Mouse (Mus musculus): ENCODE results near the gene Snx20. TPM values are rescaled to one million over a fixed set of nuclear protein-coding genes. Genes with fewer than 3 reads are reported as not detected.

Gene Snx20
- total RNA-seq, 2 experiments from 2014 or later, result 2.5 to 2.7 TPM

DNA sequence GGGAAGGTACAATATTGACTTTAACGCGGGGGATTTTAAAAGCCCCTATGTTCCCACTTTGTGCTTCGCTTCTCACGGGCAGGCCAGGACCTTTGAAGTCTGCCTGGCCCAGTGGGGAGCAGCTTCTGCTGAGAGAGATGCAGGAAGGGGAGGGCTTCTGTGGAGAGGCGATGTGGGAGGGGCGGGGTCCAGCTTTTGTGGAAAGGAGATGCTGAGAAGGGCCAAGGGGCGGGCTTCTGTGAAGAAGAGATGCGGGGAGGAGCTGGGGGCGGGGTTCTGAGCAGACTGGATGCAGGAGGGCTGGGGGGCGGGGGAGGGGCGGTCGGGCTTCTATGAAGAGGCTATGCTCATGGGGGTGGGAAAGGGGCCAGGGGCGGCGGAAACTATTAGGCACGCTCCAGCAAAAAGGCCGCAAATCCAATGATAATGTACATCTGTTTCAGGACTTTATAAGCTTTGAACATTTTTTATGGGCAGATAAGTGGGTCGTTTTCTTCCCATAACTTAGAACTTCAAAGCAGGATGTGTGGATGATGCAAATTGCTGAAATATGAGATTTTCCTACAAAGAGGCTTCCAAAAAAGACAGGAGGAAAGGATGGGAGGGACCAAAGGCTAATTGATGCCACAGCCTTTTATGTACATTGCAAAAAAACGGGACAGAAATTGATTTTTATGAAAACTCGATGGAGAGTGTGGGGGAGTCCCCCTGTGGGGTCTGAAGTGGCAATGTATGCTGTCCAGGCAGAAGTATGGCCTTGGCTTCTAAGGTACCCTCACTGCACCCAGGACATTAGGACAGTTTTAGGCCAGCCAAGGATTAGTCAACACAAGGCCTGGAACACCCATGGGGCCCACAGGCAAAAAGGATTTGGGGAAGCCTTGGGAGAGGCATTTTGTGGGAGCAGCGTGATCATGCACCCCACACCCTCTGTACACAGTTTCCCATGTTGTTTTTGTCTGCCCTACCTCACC, 31.6 kb downstream of the Snx20 start:
- peak; percentile 66 for DNase-seq

- no peak for DNase-seq
These were observed 32.4 kb downstream of the Snx20 start for GRCm38 (mm10) chr8:88603446-88603989.

GRCm38 (mm10) chr8:88599491-88599890, 36.4 kb downstream of the Snx20 start:
- no peak for DNase-seq

GRCm38 (mm10) chr8:88598578-88598977, 37.4 kb downstream of the Snx20 start:
- no peak for DNase-seq

DNA sequence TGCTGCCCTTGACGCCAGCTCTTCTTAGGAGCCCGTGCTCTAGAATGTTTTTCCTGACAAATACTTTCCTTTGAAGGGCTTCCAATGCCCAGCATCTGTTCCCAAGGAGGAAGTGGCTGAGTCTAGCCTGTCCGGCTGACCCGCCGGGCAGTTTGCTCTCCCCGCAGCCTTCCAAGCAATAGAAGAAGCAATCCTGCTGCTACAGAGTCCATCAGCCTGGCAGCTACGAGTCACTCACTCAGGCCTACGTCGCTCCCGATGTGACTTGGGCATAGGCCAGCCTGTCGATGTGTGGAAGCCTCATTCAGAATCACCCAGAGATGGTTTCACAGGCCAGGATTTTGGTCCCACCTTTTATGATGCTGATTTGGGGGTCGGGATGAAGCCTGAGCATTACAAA, 39.9 kb downstream of the Snx20 start:
- no peak for DNase-seq

DNA sequence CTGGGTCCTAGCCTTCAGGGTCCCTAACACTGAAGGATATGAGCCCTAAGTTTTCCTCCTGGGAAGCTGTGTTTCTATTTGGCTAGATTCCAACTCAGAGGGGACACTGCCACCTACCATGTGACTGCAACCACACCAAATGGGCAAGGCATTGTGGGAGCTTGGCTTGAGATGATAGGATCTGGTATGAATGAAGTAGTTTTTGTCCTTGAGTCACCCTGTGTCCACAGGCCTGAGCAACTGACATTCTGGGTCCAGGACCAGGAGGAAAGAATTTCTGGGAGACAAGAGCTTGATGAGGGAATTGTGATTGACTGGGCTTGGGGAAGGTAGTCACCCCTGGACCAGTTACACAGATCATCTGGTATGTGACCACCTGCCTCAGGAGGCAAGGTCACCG, 42.0 kb downstream of the Snx20 start:
- DNase-seq, result peak; percentile 37

- DNase-seq, result peak; percentile 52
These were observed 45.7 kb downstream of the Snx20 start for GRCm38 (mm10) chr8:88590226-88590625.

DNA sequence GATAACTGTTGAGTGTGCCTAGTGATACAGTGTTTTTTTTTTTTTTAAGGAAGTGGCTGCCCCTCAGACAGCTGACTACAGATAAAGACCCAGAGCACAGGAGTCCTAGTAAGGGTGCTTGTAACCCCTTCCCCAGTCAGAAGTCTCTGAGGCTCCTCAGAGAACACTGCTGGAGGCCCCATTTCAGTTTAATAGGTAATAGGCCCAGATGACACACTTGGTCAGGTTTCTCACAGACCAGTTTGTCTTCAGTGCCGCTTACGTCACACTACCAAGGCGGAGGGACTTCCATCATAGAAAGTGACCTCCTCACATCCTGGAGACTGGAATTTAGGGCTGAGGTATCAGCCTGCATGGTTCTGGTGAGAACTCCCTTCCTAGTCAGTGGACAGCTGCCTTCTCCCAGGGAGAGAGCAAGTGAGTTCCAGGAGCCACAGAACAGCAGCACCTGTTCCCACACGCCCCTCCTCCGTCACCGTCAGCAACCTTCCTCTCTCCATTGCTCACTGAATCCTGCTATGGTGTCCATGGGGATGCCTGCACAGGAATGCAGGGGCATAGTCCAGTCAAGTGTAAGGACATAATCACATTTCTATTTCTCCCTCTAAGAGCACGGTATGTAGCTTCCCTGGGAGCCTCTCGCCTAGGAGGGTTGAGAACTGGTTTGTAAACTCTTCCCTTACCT, 47.6 kb downstream of the Snx20 start:
- DNase-seq, result no peak

- no peak for DNase-seq
These were observed 52.1 kb downstream of the Snx20 start for GRCm38 (mm10) chr8:88583863-88584262.

- DNase-seq, result no peak
These were observed 55.1 kb downstream of the Snx20 start for GRCm38 (mm10) chr8:88580785-88581184.

DNA sequence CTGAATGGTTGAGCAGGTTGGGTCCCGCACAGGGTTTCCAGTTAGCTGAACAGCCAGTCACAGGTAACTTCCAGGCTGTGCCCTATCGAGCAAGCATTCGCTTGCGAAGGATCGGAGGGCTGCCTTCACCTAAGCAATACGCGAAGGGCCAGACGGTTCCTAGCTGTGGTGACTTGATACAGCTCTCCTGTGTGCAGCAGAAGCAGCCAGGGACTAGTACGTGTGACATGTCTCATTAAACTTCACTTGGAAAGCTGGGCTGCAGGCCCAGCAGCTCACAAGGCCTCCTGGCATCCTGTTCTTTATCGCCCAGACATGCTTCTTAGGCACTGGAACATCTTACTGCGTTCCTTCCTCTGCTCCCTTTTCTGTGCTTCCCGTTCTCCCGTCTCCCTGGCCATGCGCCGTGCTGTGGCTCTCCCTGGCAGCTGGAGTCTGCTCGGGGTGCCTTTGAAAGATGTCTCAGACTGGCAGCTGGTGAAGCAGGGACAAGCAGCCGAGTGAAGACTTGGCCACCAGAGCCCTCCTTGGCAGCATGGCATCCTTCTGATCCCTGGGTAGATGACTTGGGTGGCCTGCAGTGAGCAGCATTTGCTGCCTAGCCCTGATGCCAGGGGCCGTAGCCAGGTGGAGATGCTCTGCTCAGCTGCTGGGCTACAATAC, 56.1 kb downstream of the Snx20 start:
- no peak for DNase-seq

GRCm38 (mm10) chr8:88579246-88579645, 56.7 kb downstream of the Snx20 start:
- no peak for DNase-seq

- DNase-seq, result no peak
These were observed 57.3 kb downstream of the Snx20 start for GRCm38 (mm10) chr8:88578413-88579175.

DNA sequence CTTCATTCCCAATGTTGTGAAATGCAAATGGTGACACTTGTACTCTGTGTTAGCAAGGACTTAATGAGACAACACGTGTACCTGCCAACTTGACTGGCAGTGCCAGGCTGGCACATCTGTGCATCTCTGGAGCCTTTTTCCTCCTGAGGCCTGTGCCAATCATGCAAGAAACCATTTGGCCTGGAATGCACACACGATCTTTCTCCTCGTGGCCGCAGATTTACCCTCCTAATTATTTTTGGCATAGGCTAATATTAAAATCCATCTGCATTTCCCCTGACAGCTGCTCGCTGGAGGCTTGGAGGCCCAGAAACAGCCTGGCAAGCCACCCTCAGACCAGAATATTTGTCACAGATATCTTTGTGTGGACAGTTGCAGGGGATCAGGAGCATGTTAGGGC, 58.3 kb downstream of the Snx20 start:
- DNase-seq, result peak; percentile 59

Other genes starting within 250 kb of the Snx20 start
- 10 to 100 TPM; 35.3 to 40.0 TPM for gene Nkd1, start 114.8 kb downstream of the Snx20 start, total RNA-seq (2021)
- gene Nod2, start 11.2 kb upstream of the Snx20 start, total RNA-seq (2021), result 1 to 10 TPM in 1 of 2 experiments, under 1 TPM in 1; 0.94 to 1.1 TPM
- gene Cyld, start 60.9 kb upstream of the Snx20 start, total RNA-seq (2021), result 10 to 100 TPM; 26.7 to 31.7 TPM